8 mouse cellular contexts compared by ENCODE assay signal in the genomic region with DNA sequence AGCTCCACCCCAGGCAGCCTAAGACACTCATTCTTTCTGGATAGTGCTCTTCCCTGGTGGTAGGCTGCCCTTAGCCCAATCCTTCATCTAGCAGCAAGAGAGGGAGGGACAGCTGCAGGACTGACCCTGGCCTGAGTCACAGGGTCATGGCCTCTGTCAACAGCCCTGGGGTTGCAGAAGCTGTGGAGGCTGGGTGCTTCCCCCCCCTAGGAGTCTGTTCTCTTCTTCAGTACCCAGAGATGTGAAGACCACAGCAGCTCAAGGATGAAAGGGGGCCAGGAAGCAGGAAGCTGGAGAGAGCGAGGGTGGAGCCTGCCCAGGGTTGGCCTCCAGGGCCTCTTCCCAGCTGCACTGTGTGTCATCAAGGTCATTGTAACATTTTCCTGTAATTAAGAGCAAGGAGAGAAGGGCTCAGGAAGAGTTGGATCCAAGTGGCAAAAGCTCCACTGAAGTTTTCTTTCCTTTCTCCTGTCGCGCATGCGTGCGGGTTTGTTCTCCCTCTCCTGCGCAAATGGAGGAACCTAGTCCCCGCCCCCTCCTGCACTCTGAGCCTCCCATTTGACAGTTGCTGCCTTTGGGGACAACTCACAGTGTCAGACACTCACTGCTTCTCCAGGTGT. TPM values are rescaled to one million over a fixed set of nuclear protein-coding genes. Genes with fewer than 3 reads are reported as not detected.
DNase-seq lines count a peak whose midpoint lies in the region; ATAC-seq lines count a peak whose summit lies in the region.

No protein-coding gene starts in this region.

- WGBS in intestine, embryonic 16.5 days = 48% methylated on average over 7 of the region's 7 CpGs
- 47% methylated on average over 7 of the region's 7 CpGs for WGBS in forebrain, embryonic 13.5 days

- no peak overlapping the region for H3K4me3 ChIP-seq in brown adipose tissue, adult 24 weeks (ENCODE audit: insufficient read depth, low read depth, low read length)
- H3K4me3 ChIP-seq in intestine, embryonic 16.5 days (ENCODE audit: low read length) = no peak overlapping the region
- no peak overlapping the region for H3K4me3 ChIP-seq in forebrain, embryonic 13.5 days

- H3K9ac ChIP-seq in intestine, embryonic 16.5 days (ENCODE audit: low read depth, low read length) = no peak overlapping the region
- no peak overlapping the region for H3K9ac ChIP-seq in forebrain, embryonic 13.5 days

- ATAC-seq in intestine, embryonic 16.5 days = peak; percentile 31; the same call in 1 of the 2 replicates
- ATAC-seq in forebrain, embryonic 13.5 days = no peak

- peak; percentile 55 to 69 for DNase-seq in heart, adult 18-20 months
- DNase-seq in heart, adult 9 months (ENCODE audit: low spot score in 2 of 2) = no peak
- DNase-seq in lung, postnatal 36 days = peak; percentile 76
- DNase-seq in left cerebral cortex, adult 11 months (ENCODE audit: low spot score) = no peak
- DNase-seq in frontal cortex, adult 2 months (ENCODE audit: extremely low spot score in 1 of 2, low spot score in 1 of 2) = no peak

- H3K4me2 ChIP-seq in intestine, embryonic 16.5 days (ENCODE audit: low read depth, low read length) = 0 out of 2 replicates have a peak overlapping the region, but pooled peaks have one; percentile 9
- no peak overlapping the region for H3K4me2 ChIP-seq in forebrain, embryonic 13.5 days

- no peaks in the 10 kb centered on the region for H3K36me3 ChIP-seq in intestine, embryonic 16.5 days (ENCODE audit: control insufficient read depth, insufficient read depth, low read length)
- H3K36me3 ChIP-seq in forebrain, embryonic 13.5 days (ENCODE audit: poor library complexity, severe bottlenecking) = no peaks in the 10 kb centered on the region

- H3K4me1 ChIP-seq in brown adipose tissue, adult 24 weeks (ENCODE audit: control insufficient read depth, insufficient read depth, insufficient read length, low read length) = peaks cover 32% of the 10 kb centered on the region
- H3K4me1 ChIP-seq in intestine, embryonic 16.5 days (ENCODE audit: control insufficient read depth, insufficient read depth, low read length) = peaks cover 2% of the 10 kb centered on the region; the same call in 1 of the 2 replicates
- 0 out of 2 replicates have a peak, but pooled peaks cover 4% of the 10 kb centered on the region for H3K4me1 ChIP-seq in forebrain, embryonic 13.5 days

- peak overlapping the region; percentile 82 for H3K27ac ChIP-seq in brown adipose tissue, adult 24 weeks (replicated peaks; ENCODE audit: low read depth, low read length)
- H3K27ac ChIP-seq in intestine, embryonic 16.5 days (ENCODE audit: low read length) = peak overlapping the region; percentile 24; the same call in 1 of the 2 replicates
- no peak overlapping the region for H3K27ac ChIP-seq in forebrain, embryonic 13.5 days

- H3K27me3 ChIP-seq in intestine, embryonic 16.5 days (replicated peaks; ENCODE audit: control insufficient read depth, insufficient read depth, low read length) = no peaks in the 10 kb centered on the region
- H3K27me3 ChIP-seq in forebrain, embryonic 13.5 days = 0 out of 2 replicates have a peak, but pooled peaks cover 2% of the 10 kb centered on the region

- H3K9me3 ChIP-seq in intestine, embryonic 16.5 days (ENCODE audit: control insufficient read depth, low read length) = no peaks in the 10 kb centered on the region
- no peaks in the 10 kb centered on the region for H3K9me3 ChIP-seq in forebrain, embryonic 13.5 days (replicated peaks)

RNA-seq across cellular contexts. Expression of gene Tbc1d22a, which starts 10.2 kb away (rescaled TPM):
- 10 to 100 TPM; 25.7 to 26.0 TPM for total RNA-seq in heart, adult 18-20 months (2021)
- 12.5 and 15.2 TPM in 2 replicates for polyA plus RNA-seq in brown adipose tissue, adult 24 weeks (2012; ENCODE audit: insufficient read depth, insufficient read length, missing spikeins)
- polyA plus RNA-seq in intestine, embryonic 16.5 days (2015; fragmentation: Nextera tagmentation; extraction: Ambion mirVana) = 12.5 and 13.7 TPM in 2 replicates
- 10.1 and 10.7 TPM in 2 replicates for polyA plus RNA-seq in forebrain, embryonic 13.5 days (2015; fragmentation: Nextera tagmentation; extraction: Ambion mirVana)
- polyA plus RNA-seq in frontal cortex, adult 2 months (2012; rRNA removed) = 28.3 and 29.4 TPM in 2 replicates

RNA-seq across cellular contexts. Expression of gene Cerk, which starts 18.1 kb away (rescaled TPM):
- total RNA-seq in heart, adult 18-20 months (2021) = 10 to 100 TPM; 29.2 to 32.0 TPM
- 4.5 and 5.0 TPM in 2 replicates for polyA plus RNA-seq in brown adipose tissue, adult 24 weeks (2012; ENCODE audit: insufficient read depth, insufficient read length, missing spikeins)
- polyA plus RNA-seq in intestine, embryonic 16.5 days (2015; fragmentation: Nextera tagmentation; extraction: Ambion mirVana) = 7.9 and 8.0 TPM in 2 replicates
- polyA plus RNA-seq in forebrain, embryonic 13.5 days (2015; fragmentation: Nextera tagmentation; extraction: Ambion mirVana) = 19.0 and 20.0 TPM in 2 replicates
- polyA plus RNA-seq in frontal cortex, adult 2 months (2012; rRNA removed) = 50.2 TPM in 2 replicates

Comparison
In these comparisons a context has a peak if more than half of its experiments do, and no peak if none do; other contexts are left out.
1. DNase-seq: peak in heart, adult 18-20 months (2 of 2) and lung, postnatal 36 days (single experiment); none in heart, adult 9 months (0 of 2), left cerebral cortex, adult 11 months (single experiment) and frontal cortex, adult 2 months (0 of 2).